Mouse (Mus musculus) ES-Bruce4 (cell line): Measurements from ENCODE around the gene Cfl1.

ENCODE experiments used
- CTCF ChIP-seq: IDR thresholded peaks from one replicate; pipeline ENCODE4 v1.8.1; 2011; ENCODE audit warnings: low read depth, low read length
- EP300 ChIP-seq: IDR thresholded peaks from 2 replicates; pipeline ENCODE4 v1.6.1; 2011; ENCODE audit warnings: low read depth, low read length; ENCODE audit not compliant: insufficient read depth
- POLR2A ChIP-seq: IDR thresholded peaks from one replicate; pipeline ENCODE4 v1.8.1; 2011; ENCODE audit warnings: low read length; ENCODE audit not compliant: insufficient read depth

DNA sequence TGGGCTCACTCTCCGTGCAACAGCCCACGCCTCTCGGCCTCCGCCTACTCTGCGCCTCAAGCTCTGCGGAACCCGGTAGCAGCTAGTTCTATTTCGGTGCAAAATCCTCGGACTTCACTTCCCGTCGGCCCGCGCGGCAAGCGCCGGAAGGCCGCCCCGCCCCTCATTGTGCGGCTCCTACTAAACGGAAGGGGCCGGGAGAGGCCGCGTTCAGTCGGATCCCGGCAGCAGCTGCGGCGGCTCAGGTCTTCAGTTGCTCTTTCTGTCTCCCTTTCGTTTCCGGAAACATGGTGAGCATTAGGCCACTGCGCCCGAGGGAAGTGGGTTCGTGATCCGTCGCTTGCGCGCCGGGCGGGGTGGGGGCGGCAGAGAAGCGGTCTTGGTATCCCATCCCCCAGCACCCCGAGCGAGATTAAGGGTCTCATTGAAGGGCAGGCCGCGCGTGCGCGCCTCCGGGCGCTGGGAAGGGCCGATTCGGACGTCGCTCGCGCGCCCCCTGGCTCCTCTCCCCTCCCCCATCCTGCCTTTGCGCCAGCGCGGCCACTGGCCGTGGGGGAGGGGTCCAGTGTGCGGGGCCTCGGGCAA, at the start of gene Cfl1:
- TF ChIP-seq CTCF (no peak), POLR2A (peak; percentile 85), EP300 (peak; percentile 71; the same call in 1 of the 2 replicates)
